Mouse (Mus musculus): ENCODE results near the gene Ep300. TPM values are rescaled to one million over a fixed set of nuclear protein-coding genes. Genes with fewer than 3 reads are reported as not detected.
"Not testable (repeated sequence)": the region's sequence is repeated elsewhere in the genome, so short reads cannot be mapped to it uniquely, and the experiment has no call there.

Gene Ep300
- polyA plus RNA-seq, 1 experiment, result 19.2 TPM

GRCm38 (mm10) chr15:81577743-81578165 is 7.4 kb upstream of the Ep300 start:
- TF ChIP-seq MYOG (IDR thresholded peaks at IDR 0.05; ENCODE audit: control insufficient read depth, extremely low read depth, insufficient read length) (no peak), CTCF (IDR thresholded peaks at IDR 0.05; ENCODE audit: control insufficient read depth, insufficient read depth, insufficient read length) (no peak), USF1 (IDR thresholded peaks at IDR 0.05; ENCODE audit: low read depth) (no peak), FOSL1 (IDR thresholded peaks at IDR 0.05; ENCODE audit: insufficient read depth, low read length, poor library complexity, severe bottlenecking) (no peak), CEBPB (IDR thresholded peaks at IDR 0.05; ENCODE audit: low read depth) (no peak), MAX (IDR thresholded peaks at IDR 0.05) (no peak), MYOD1 (IDR thresholded peaks at IDR 0.05; ENCODE audit: control insufficient read depth, insufficient read length, low read depth) (no peak)
- Histone ChIP-seq H3K4me3 (ENCODE audit: insufficient read depth, poor library complexity, severe bottlenecking) (no peak overlapping the region), H3ac (ENCODE audit: control insufficient read depth, insufficient read length, low read depth) (no peak overlapping the region), H3K79me3 (ENCODE audit: low read depth) (no peaks in the 10 kb centered on the region), H3K36me3 (ENCODE audit: control insufficient read depth, insufficient read depth) (no peaks in the 10 kb centered on the region), H3K27me3 (ENCODE audit: control insufficient read depth, insufficient read depth, insufficient read length) (no peaks in the 10 kb centered on the region), H3K79me2 (ENCODE audit: control insufficient read depth, insufficient read depth) (no peaks in the 10 kb centered on the region)

- H3ac ChIP-seq (ENCODE audit: control insufficient read depth, insufficient read length, low read depth), result peak overlapping the region; percentile 70
- H3K27me3 ChIP-seq (ENCODE audit: control insufficient read depth, insufficient read depth, insufficient read length), result no peaks in the 10 kb centered on the region
- peaks cover 9% of the 10 kb centered on the region for H3K36me3 ChIP-seq (ENCODE audit: control insufficient read depth, insufficient read depth)
- peak overlapping the region; percentile 36 for H3K4me3 ChIP-seq (ENCODE audit: insufficient read depth, poor library complexity, severe bottlenecking)
- TF ChIP-seq CEBPB (IDR thresholded peaks at IDR 0.05; ENCODE audit: low read depth) (no peak), MYOD1 (IDR thresholded peaks at IDR 0.05; ENCODE audit: control insufficient read depth, insufficient read length, low read depth) (no peak), MYOG (IDR thresholded peaks at IDR 0.05; ENCODE audit: control insufficient read depth, extremely low read depth, insufficient read length) (no peak), USF1 (IDR thresholded peaks at IDR 0.05; ENCODE audit: low read depth) (peak; percentile 82)
- peaks cover 40% of the 10 kb centered on the region for H3K79me2 ChIP-seq (ENCODE audit: control insufficient read depth, insufficient read depth)
- H3K79me3 ChIP-seq (ENCODE audit: low read depth), result peaks cover 33% of the 10 kb centered on the region
Observed at GRCm38 (mm10) chr15:81584466-81584865, 685 bp upstream of the Ep300 start.

GRCm38 (mm10) chr15:81585746-81586461 is 753 bp downstream of the Ep300 start:
- Histone ChIP-seq H3K4me3 (ENCODE audit: insufficient read depth, poor library complexity, severe bottlenecking) (peak overlapping the region; percentile 98), H3K36me3 (ENCODE audit: control insufficient read depth, insufficient read depth) (peaks cover 22% of the 10 kb centered on the region), H3ac (ENCODE audit: control insufficient read depth, insufficient read length, low read depth) (peak overlapping the region; percentile 94), H3K27me3 (ENCODE audit: control insufficient read depth, insufficient read depth, insufficient read length) (no peaks in the 10 kb centered on the region), H3K79me2 (ENCODE audit: control insufficient read depth, insufficient read depth) (peaks cover 54% of the 10 kb centered on the region), H3K79me3 (ENCODE audit: low read depth) (peaks cover 47% of the 10 kb centered on the region)
- TF ChIP-seq CTCF (IDR thresholded peaks at IDR 0.05; ENCODE audit: control insufficient read depth, insufficient read depth, insufficient read length) (no peak), USF1 (IDR thresholded peaks at IDR 0.05; ENCODE audit: low read depth) (no peak), MYOD1 (IDR thresholded peaks at IDR 0.05; ENCODE audit: control insufficient read depth, insufficient read length, low read depth) (no peak), FOSL1 (IDR thresholded peaks at IDR 0.05; ENCODE audit: insufficient read depth, low read length, poor library complexity, severe bottlenecking) (no peak), MAX (IDR thresholded peaks at IDR 0.05) (no peak), MYOG (IDR thresholded peaks at IDR 0.05; ENCODE audit: control insufficient read depth, extremely low read depth, insufficient read length) (no peak), CEBPB (IDR thresholded peaks at IDR 0.05; ENCODE audit: low read depth) (no peak)

GRCm38 (mm10) chr15:81586466-81586865 is 1.3 kb downstream of the Ep300 start:
- peaks cover 60% of the 10 kb centered on the region for H3K79me2 ChIP-seq (ENCODE audit: control insufficient read depth, insufficient read depth)
- peaks cover 25% of the 10 kb centered on the region for H3K36me3 ChIP-seq (ENCODE audit: control insufficient read depth, insufficient read depth)
- H3K79me3 ChIP-seq (ENCODE audit: low read depth), result peaks cover 52% of the 10 kb centered on the region
- H3ac ChIP-seq (ENCODE audit: control insufficient read depth, insufficient read length, low read depth), result peak overlapping the region; percentile 94
- no peak for TF ChIP-seq MAX (IDR thresholded peaks at IDR 0.05)
- TF ChIP-seq CEBPB (IDR thresholded peaks at IDR 0.05; ENCODE audit: low read depth), result no peak
- no peak for TF ChIP-seq MYOD1 (IDR thresholded peaks at IDR 0.05; ENCODE audit: control insufficient read depth, insufficient read length, low read depth)
- TF ChIP-seq MYOG (IDR thresholded peaks at IDR 0.05; ENCODE audit: control insufficient read depth, extremely low read depth, insufficient read length), result no peak
- TF ChIP-seq USF1 (IDR thresholded peaks at IDR 0.05; ENCODE audit: low read depth), result no peak
- TF ChIP-seq CTCF (IDR thresholded peaks at IDR 0.05; ENCODE audit: control insufficient read depth, insufficient read depth, insufficient read length), result no peak
- no peak for TF ChIP-seq FOSL1 (IDR thresholded peaks at IDR 0.05; ENCODE audit: insufficient read depth, low read length, poor library complexity, severe bottlenecking)
- peak overlapping the region; percentile 98 for H3K4me3 ChIP-seq (ENCODE audit: insufficient read depth, poor library complexity, severe bottlenecking)
- H3K27me3 ChIP-seq (ENCODE audit: control insufficient read depth, insufficient read depth, insufficient read length), result no peaks in the 10 kb centered on the region

- Histone ChIP-seq H3K79me3 (ENCODE audit: low read depth) (peaks cover 63% of the 10 kb centered on the region), H3K4me3 (ENCODE audit: insufficient read depth, poor library complexity, severe bottlenecking) (peak overlapping the region; percentile 98), H3ac (ENCODE audit: control insufficient read depth, insufficient read length, low read depth) (peak overlapping the region; percentile 39), H3K36me3 (ENCODE audit: control insufficient read depth, insufficient read depth) (peaks cover 37% of the 10 kb centered on the region), H3K27me3 (ENCODE audit: control insufficient read depth, insufficient read depth, insufficient read length) (no peaks in the 10 kb centered on the region), H3K79me2 (ENCODE audit: control insufficient read depth, insufficient read depth) (peaks cover 72% of the 10 kb centered on the region)
- TF ChIP-seq CTCF (IDR thresholded peaks at IDR 0.05; ENCODE audit: control insufficient read depth, insufficient read depth, insufficient read length) (no peak), USF1 (IDR thresholded peaks at IDR 0.05; ENCODE audit: low read depth) (no peak)
Observed at GRCm38 (mm10) chr15:81587686-81588085, 2.5 kb downstream of the Ep300 start.

- Histone ChIP-seq H3K79me2 (ENCODE audit: control insufficient read depth, insufficient read depth) (peaks cover 100% of the 10 kb centered on the region), H3ac (ENCODE audit: control insufficient read depth, insufficient read length, low read depth) (no peak overlapping the region), H3K36me3 (ENCODE audit: control insufficient read depth, insufficient read depth) (peaks cover 63% of the 10 kb centered on the region), H3K4me3 (ENCODE audit: insufficient read depth, poor library complexity, severe bottlenecking) (no peak overlapping the region), H3K27me3 (ENCODE audit: control insufficient read depth, insufficient read depth, insufficient read length) (no peaks in the 10 kb centered on the region), H3K79me3 (ENCODE audit: low read depth) (peaks cover 93% of the 10 kb centered on the region)
- no peak for TF ChIP-seq CTCF (IDR thresholded peaks at IDR 0.05; ENCODE audit: control insufficient read depth, insufficient read depth, insufficient read length)
- TF ChIP-seq MYOD1 (IDR thresholded peaks at IDR 0.05; ENCODE audit: control insufficient read depth, insufficient read length, low read depth), result no peak
- no peak for TF ChIP-seq CEBPB (IDR thresholded peaks at IDR 0.05; ENCODE audit: low read depth)
- no peak for TF ChIP-seq MYOG (IDR thresholded peaks at IDR 0.05; ENCODE audit: control insufficient read depth, extremely low read depth, insufficient read length)
- no peak for TF ChIP-seq USF1 (IDR thresholded peaks at IDR 0.05; ENCODE audit: low read depth)
- TF ChIP-seq MAX (IDR thresholded peaks at IDR 0.05), result no peak
- no peak for TF ChIP-seq FOSL1 (IDR thresholded peaks at IDR 0.05; ENCODE audit: insufficient read depth, low read length, poor library complexity, severe bottlenecking)
Observed at GRCm38 (mm10) chr15:81594146-81594696, 9.1 kb downstream of the Ep300 start.

GRCm38 (mm10) chr15:81598742-81599141 is 13.6 kb downstream of the Ep300 start:
- peaks cover 100% of the 10 kb centered on the region for H3K79me2 ChIP-seq (ENCODE audit: control insufficient read depth, insufficient read depth)
- H3ac ChIP-seq (ENCODE audit: control insufficient read depth, insufficient read length, low read depth); H3K27me3 ChIP-seq (ENCODE audit: control insufficient read depth, insufficient read depth, insufficient read length); H3K4me3 ChIP-seq (ENCODE audit: insufficient read depth, poor library complexity, severe bottlenecking): not testable (repeated sequence)
- H3K79me3 ChIP-seq (ENCODE audit: low read depth), result peaks cover 82% of the 10 kb centered on the region
- H3K36me3 ChIP-seq (ENCODE audit: control insufficient read depth, insufficient read depth), result peaks cover 61% of the 10 kb centered on the region
